Mouse (Mus musculus) liver, postnatal 0 days (tissue): ENCODE data around the gene Vapa. TPM values are rescaled to one million over a fixed set of nuclear protein-coding genes. Genes with fewer than 3 reads are reported as not detected.
A peak's percentile ranks its signal among the peaks of the same experiment; 100 is the strongest.

ENCODE experiments used
- ATAC-seq: fragments of 200-750 bp; cut with Nextera tagmentation; 2 replicates; pipeline ENCODE4 v1.8.0; 2017; ENCODE audit warnings: mild to moderate bottlenecking, moderate library complexity
- DNase-seq: peaks from one replicate; pipeline ENCODE4 v3.0.0-alpha.2; 2016
- H3K27ac ChIP-seq: fragments of 300-500 bp; sonication (generic); 2 replicates; pipeline ENCODE4 v1.5.1; 2014; ENCODE audit warnings: antibody characterized with exemption, moderate library complexity, mild to moderate bottlenecking, low read depth
- H3K27me3 ChIP-seq: fragments of 300-500 bp; sonication (generic); 2 replicates; pipeline ENCODE4 v1.6.1; 2014; ENCODE audit warnings: low read length, control low read depth, mixed read lengths; ENCODE audit not compliant: insufficient read depth
- H3K36me3 ChIP-seq: fragments of 300-500 bp; sonication (generic); replicated peaks from 2 replicates; pipeline ENCODE4 v1.6.1; 2014; ENCODE audit warnings: mild to moderate bottlenecking, control low read depth, low read length, moderate library complexity, mixed read lengths; ENCODE audit not compliant: insufficient read depth
- H3K4me1 ChIP-seq: fragments of 300-500 bp; sonication (generic); 2 replicates; pipeline ENCODE4 v1.6.1; 2014; ENCODE audit warnings: antibody characterized with exemption, mild to moderate bottlenecking, control low read depth; ENCODE audit not compliant: insufficient read depth
- H3K4me2 ChIP-seq: fragments of 300-500 bp; sonication (generic); 2 replicates; pipeline ENCODE4 v1.6.1; 2014; ENCODE audit warnings: low read depth, mild to moderate bottlenecking, low read length, moderate library complexity, mixed read lengths
- H3K4me3 ChIP-seq: fragments of 300-500 bp; sonication (generic); 2 replicates; pipeline ENCODE4 v1.5.1; 2014; ENCODE audit warnings: low read depth, low read length
- H3K9ac ChIP-seq: fragments of 300-500 bp; sonication (generic); replicated peaks from 2 replicates; pipeline ENCODE4 v1.6.1; 2014; ENCODE audit warnings: mild to moderate bottlenecking, moderate library complexity
- H3K9me3 ChIP-seq: fragments of 300-500 bp; sonication (generic); 2 replicates; pipeline ENCODE4 v1.6.1; 2016; ENCODE audit warnings: mild to moderate bottlenecking, control low read depth, low read length, mixed read lengths
- CTCF ChIP-seq: sonication (generic); IDR thresholded peaks from 2 replicates; pipeline ENCODE4 v1.5.1; 2016; ENCODE audit warnings: antibody characterized with exemption, low read depth
- EP300 ChIP-seq: IDR thresholded peaks from 2 replicates; pipeline ENCODE4 v1.6.1; 2016; ENCODE audit warnings: antibody characterized with exemption, low read depth, mild to moderate bottlenecking
- WGBS: fragments of 180-500 bp; shearing (Covaris S2); extraction: QIAGEN DNeasy Blood & Tissue Kit; methylation state at CpG from one replicate; pipeline ENCODE4 v1.1.7; 2014; ENCODE audit not compliant: insufficient replicate concordance; 5-methylcytosine and 5-hydroxymethylcytosine counted together
- polyA plus RNA-seq: library from polyadenylated mRNA; unstranded; fragments of >200 nt; fragmentation: Nextera tagmentation; extraction: Ambion mirVana; gene quantifications from 2 replicates; pipeline ENCODE4 v1.2.1, GENCODE M21; 2015

Gene Vapa
- polyA plus RNA-seq: 84.0 and 93.8 TPM in 2 replicates

GRCm38 (mm10) chr17:65613463-65614412, at the start of gene Vapa:
Gene Vapa (minus strand): TSS chr17:65613555.
- H3K4me1 ChIP-seq: peaks cover 25% of the 10 kb centered on the region
- no peaks in the 10 kb centered on the region for H3K9me3 ChIP-seq
- H3K9ac ChIP-seq: peak within 1 kb of the TSS; percentile 100
- H3K4me3 ChIP-seq: peak within 1 kb of the TSS; percentile 99
- ATAC-seq (peak; percentile 88), DNase-seq (peak; percentile 98)
- WGBS: under 1% methylated on average over 75 of the region's 85 CpGs
- TF ChIP-seq CTCF (no peak), EP300 (0 out of 2 replicates have a peak, but pooled peaks have one; percentile 44)
- no peaks in the 10 kb centered on the region for H3K27me3 ChIP-seq
- H3K27ac ChIP-seq: peak within 1 kb of the TSS; percentile 100
- H3K36me3 ChIP-seq: no peaks in the 10 kb centered on the region; the same call in 1 of the 2 replicates
- H3K4me2 ChIP-seq: peak within 1 kb of the TSS; percentile 83

GRCm38 (mm10) chr17:65662662-65663061, 49.3 kb upstream of the Vapa start:
- no peak overlapping the region for H3K9ac ChIP-seq
- peaks cover 29% of the 10 kb centered on the region for H3K4me1 ChIP-seq
- H3K27me3 ChIP-seq: no peaks in the 10 kb centered on the region
- no peaks in the 10 kb centered on the region for H3K9me3 ChIP-seq
- H3K27ac ChIP-seq: peak overlapping the region; percentile 88
- H3K4me2 ChIP-seq: no peak overlapping the region
- no peak for DNase-seq
- no peaks in the 10 kb centered on the region for H3K36me3 ChIP-seq
- no peak overlapping the region for H3K4me3 ChIP-seq
- no peak for ATAC-seq
- WGBS: 78% methylated on average over 3 of the region's 3 CpGs
- TF ChIP-seq CTCF (no peak), EP300 (peak; percentile 50; the same call in 1 of the 2 replicates)

- 44% methylated on average over 2 of the region's 2 CpGs for WGBS
- H3K4me2 ChIP-seq: no peak overlapping the region
- no peak overlapping the region for H3K9ac ChIP-seq
- H3K36me3 ChIP-seq: no peaks in the 10 kb centered on the region
- no peak for TF ChIP-seq CTCF
- no peak for TF ChIP-seq EP300
- no peak for ATAC-seq
- H3K27me3 ChIP-seq: no peaks in the 10 kb centered on the region
- H3K4me1 ChIP-seq: peaks cover 20% of the 10 kb centered on the region
- no peak overlapping the region for H3K27ac ChIP-seq
- no peak overlapping the region for H3K4me3 ChIP-seq
- no peaks in the 10 kb centered on the region for H3K9me3 ChIP-seq
- no peak for DNase-seq
Observed at GRCm38 (mm10) chr17:65658416-65658815, 45.1 kb upstream of the Vapa start.

- ATAC-seq (no peak), DNase-seq (no peak)
- no peak overlapping the region for H3K4me3 ChIP-seq
- no peak overlapping the region for H3K9ac ChIP-seq
- no peak for TF ChIP-seq EP300
- TF ChIP-seq CTCF: no peak
- H3K27ac ChIP-seq: no peak overlapping the region
- no peaks in the 10 kb centered on the region for H3K27me3 ChIP-seq
- no peaks in the 10 kb centered on the region for H3K36me3 ChIP-seq
- H3K4me1 ChIP-seq: peaks cover 16% of the 10 kb centered on the region
- 81% methylated on average over 9 of the region's 9 CpGs for WGBS
- no peaks in the 10 kb centered on the region for H3K9me3 ChIP-seq
- H3K4me2 ChIP-seq: no peak overlapping the region
Observed at GRCm38 (mm10) chr17:65657958-65658357, 44.6 kb upstream of the Vapa start.

- H3K4me2 ChIP-seq: no peak overlapping the region
- no peak overlapping the region for H3K4me3 ChIP-seq
- WGBS: 55% methylated on average over 6 of the region's 6 CpGs
- no peak for ATAC-seq
- H3K27me3 ChIP-seq: no peaks in the 10 kb centered on the region
- no peak overlapping the region for H3K9ac ChIP-seq
- DNase-seq: no peak
- no peak for TF ChIP-seq EP300
- no peak for TF ChIP-seq CTCF
- H3K4me1 ChIP-seq: peaks cover 13% of the 10 kb centered on the region
- no peaks in the 10 kb centered on the region for H3K9me3 ChIP-seq
- H3K36me3 ChIP-seq: no peaks in the 10 kb centered on the region
- peak overlapping the region; percentile 35; the same call in 1 of the 2 replicates for H3K27ac ChIP-seq
Observed at GRCm38 (mm10) chr17:65656731-65657130, 43.4 kb upstream of the Vapa start.

- WGBS: 70% methylated on average over 8 of the region's 8 CpGs
- no peaks in the 10 kb centered on the region for H3K27me3 ChIP-seq
- DNase-seq: no peak
- H3K4me1 ChIP-seq: peaks cover 13% of the 10 kb centered on the region
- H3K36me3 ChIP-seq: no peaks in the 10 kb centered on the region
- no peak overlapping the region for H3K4me2 ChIP-seq
- no peak overlapping the region for H3K9ac ChIP-seq
- H3K4me3 ChIP-seq: no peak overlapping the region
- no peak overlapping the region for H3K27ac ChIP-seq
- H3K9me3 ChIP-seq: no peaks in the 10 kb centered on the region
- ATAC-seq: peak; percentile 82
- peak; percentile 83 for TF ChIP-seq EP300
- no peak for TF ChIP-seq CTCF
Observed at GRCm38 (mm10) chr17:65656076-65656475, 42.7 kb upstream of the Vapa start.
